Mouse (Mus musculus): ENCODE results near the gene Gm17469.
"Not testable (repeated sequence)": the region's sequence is repeated elsewhere in the genome, so short reads cannot be mapped to it uniquely, and the experiment has no call there.

Gene Gm17469

DNA sequence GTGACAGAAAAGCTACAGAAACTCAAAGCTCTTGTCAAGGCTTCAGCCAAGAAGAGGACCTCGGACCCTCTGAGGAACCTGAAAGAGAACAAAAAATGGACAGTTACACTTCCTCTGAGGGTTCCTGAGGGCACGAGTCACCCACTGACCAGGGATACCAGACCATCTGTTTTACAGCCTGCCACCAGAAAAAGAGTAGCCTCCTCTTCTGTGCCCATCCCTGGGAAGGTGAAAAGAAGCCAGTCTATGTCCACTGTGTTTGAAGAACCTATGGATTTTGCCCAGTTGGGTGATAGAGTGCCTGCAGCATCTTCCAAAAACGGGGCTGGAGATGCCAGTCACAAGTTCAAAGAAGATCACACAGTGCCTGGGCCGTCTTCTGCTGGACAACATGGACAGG, at the start of gene Gm17469:
Gene Gm17469 (plus strand): TSS at position 301 of the 400 bp plus-strand sequence.
- DNase-seq: not testable (repeated sequence)
